Mouse (Mus musculus) kidney, adult 2 months (tissue): Measurements from ENCODE around the gene Bcr. TPM values are rescaled to one million over a fixed set of nuclear protein-coding genes. Genes with fewer than 3 reads are reported as not detected.

ENCODE experiments used
- DNase-seq: peaks from one replicate; pipeline ENCODE4 v3.0.0; 2021
- H3K27ac ChIP-seq: fragments of 200-500 bp; 2 replicates; pipeline ENCODE4 v1.5.1; 2012; ENCODE audit warnings: low read depth, low read length, control low read depth, inconsistent platforms; ENCODE audit not compliant: insufficient read depth
- H3K27me3 ChIP-seq: fragments of 200-500 bp; replicated peaks from 2 replicates; pipeline ENCODE4 v1.6.1; 2012; ENCODE audit warnings: mild to moderate bottlenecking, moderate library complexity, low read length, inconsistent platforms; ENCODE audit not compliant: control insufficient read depth, insufficient read depth
- H3K36me3 ChIP-seq: fragments of 200-500 bp; 2 replicates; pipeline ENCODE4 v1.6.1; 2012; ENCODE audit warnings: mild to moderate bottlenecking, moderate library complexity, low read length, inconsistent platforms; ENCODE audit not compliant: control insufficient read depth, insufficient read depth
- H3K4me1 ChIP-seq: fragments of 200-500 bp; 2 replicates; pipeline ENCODE4 v1.6.1; 2011; ENCODE audit warnings: low read length; ENCODE audit not compliant: control insufficient read depth, insufficient read depth
- H3K4me3 ChIP-seq: fragments of 200-500 bp; 2 replicates; pipeline ENCODE4 v1.5.1; 2011; ENCODE audit warnings: mild to moderate bottlenecking, low read depth, low read length, control low read depth; ENCODE audit not compliant: insufficient read depth
- CTCF ChIP-seq: fragments of 200-500 bp; conservative IDR thresholded peaks from 2 replicates; pipeline ENCODE4 v1.5.1; 2011; ENCODE audit warnings: low read depth, mild to moderate bottlenecking, control low read depth, low read length, moderate library complexity, mixed read lengths; ENCODE audit not compliant: insufficient read depth, insufficient read length
- POLR2A ChIP-seq: fragments of 200-500 bp; IDR thresholded peaks from one replicate; pipeline ENCODE4 v1.6.1; 2011; ENCODE audit warnings: low read depth, low read length, control low read depth
- WGBS: fragments of 180-500 bp; shearing (Covaris S2); methylation state at CpG from one replicate; pipeline ENCODE4 v1.1.7; 2018; 5-methylcytosine and 5-hydroxymethylcytosine counted together
- polyA plus RNA-seq: library from polyadenylated mRNA; depleted of rRNA; stranded (reverse); fragments of >200 nt; gene quantifications from 2 replicates; pipeline ENCODE4 v1.2.3, GENCODE M21; 2012

Gene Bcr
- polyA plus RNA-seq, 1 experiment = 28.7 TPM

DNA sequence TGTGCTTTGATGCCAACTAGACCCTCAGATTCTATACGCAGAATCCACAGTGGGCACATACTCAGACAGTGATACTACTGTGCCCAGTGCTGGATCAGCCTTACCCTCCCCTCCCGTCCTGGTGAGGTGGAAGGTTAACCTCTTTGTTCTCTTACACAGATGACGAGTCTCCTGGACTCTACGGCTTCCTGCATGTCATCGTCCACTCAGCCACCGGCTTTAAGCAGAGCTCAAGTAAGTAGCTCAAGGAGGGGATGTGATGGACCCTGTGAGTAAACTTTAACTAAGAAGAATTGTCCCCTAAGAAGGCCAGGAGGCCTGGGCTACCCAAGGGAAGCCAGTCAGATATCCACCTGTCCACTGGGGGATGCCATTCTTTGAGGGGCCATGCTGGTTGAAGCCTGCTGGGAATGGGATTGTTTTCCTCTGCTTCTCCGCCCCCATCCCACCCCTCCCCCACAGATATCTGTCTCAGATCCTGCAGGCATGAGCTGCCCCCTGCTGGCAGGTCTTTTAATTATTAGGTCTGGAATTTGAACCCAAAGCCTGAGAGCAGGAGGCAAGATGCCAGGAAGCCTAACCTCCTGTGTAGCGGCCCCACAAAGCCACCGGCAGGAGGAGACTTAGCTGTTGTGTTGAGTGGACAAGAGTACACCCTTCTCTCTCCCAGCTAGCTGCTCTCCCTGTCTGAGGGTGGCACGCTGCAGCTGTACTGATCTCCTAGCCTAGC, 99.9 kb downstream of the Bcr start:
- peaks cover 24% of the 10 kb centered on the region; the same call in 1 of the 2 replicates for H3K4me1 ChIP-seq
- no peak overlapping the region for H3K4me3 ChIP-seq
- H3K36me3 ChIP-seq = no peaks in the 10 kb centered on the region
- no peaks in the 10 kb centered on the region for H3K27me3 ChIP-seq
- peak; percentile 86 for DNase-seq
- peak overlapping the region; percentile 48 for H3K27ac ChIP-seq
- TF ChIP-seq CTCF = peak; percentile 39
- no peak for TF ChIP-seq POLR2A
- 45% methylated on average over 10 of the region's 10 CpGs for WGBS

DNA sequence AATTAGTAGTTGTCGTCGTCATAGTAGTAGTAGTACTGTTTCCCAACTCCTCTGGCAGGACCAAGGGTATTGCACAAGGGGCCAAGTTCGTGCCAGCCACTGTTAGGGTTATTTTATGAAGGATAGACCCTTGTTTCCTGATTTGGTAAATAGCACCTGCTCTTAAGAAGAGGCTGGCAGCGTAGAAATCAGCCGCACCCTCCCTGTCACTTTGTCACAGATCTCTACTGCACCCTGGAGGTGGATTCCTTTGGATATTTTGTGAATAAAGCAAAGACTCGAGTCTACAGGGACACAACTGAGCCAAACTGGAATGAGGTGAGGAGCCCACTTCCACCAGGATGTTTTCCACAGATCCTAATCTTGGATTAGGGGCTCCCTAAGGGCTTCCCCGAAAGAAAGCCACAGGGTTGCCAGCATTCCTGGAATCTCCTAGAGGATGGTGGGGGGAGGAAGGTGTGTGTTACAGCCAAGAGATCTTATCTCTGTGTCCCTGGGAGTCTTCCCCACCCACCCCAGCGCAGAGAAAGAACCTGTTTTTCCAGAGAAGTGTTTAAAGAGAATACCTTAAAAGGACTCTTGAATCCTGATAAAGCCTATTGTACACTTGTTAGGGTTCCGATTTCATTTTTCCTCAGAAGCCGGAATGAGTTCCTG, 105.6 kb downstream of the Bcr start:
- peaks cover 2% of the 10 kb centered on the region; the same call in 1 of the 2 replicates for H3K4me1 ChIP-seq
- WGBS = 74% methylated on average over 10 of the region's 10 CpGs
- DNase-seq = no peak
- H3K4me3 ChIP-seq = no peak overlapping the region
- H3K36me3 ChIP-seq = no peaks in the 10 kb centered on the region; the same call in 1 of the 2 replicates
- H3K27ac ChIP-seq = no peak overlapping the region
- TF ChIP-seq POLR2A (no peak), CTCF (no peak)
- H3K27me3 ChIP-seq = no peaks in the 10 kb centered on the region

DNA sequence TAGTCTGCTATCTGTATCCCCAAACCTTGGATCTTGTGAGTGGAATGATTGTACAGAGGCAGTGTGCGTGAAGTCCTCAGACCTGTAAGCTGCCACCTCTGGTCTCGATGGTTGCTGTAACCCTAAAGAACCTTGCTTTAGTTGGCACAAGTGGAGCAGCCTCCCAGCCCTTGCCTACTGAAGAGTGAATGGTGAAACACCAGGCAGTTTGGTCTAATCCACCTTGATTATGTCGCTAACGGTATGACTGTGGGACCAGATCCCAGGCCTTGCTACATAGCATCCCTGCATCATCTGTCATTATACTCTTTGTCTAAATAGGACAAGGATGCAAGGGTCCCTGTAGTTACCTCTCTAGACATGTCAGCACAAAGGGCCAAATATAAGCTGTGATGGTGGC, 106.2 kb downstream of the Bcr start:
- no peaks in the 10 kb centered on the region for H3K4me1 ChIP-seq
- TF ChIP-seq CTCF = no peak
- TF ChIP-seq POLR2A = no peak
- no peak overlapping the region for H3K27ac ChIP-seq
- no peak for DNase-seq
- H3K4me3 ChIP-seq = no peak overlapping the region
- no peaks in the 10 kb centered on the region; the same call in 1 of the 2 replicates for H3K36me3 ChIP-seq
- no peaks in the 10 kb centered on the region for H3K27me3 ChIP-seq
- 88% methylated on average over 4 of the region's 4 CpGs for WGBS

DNA sequence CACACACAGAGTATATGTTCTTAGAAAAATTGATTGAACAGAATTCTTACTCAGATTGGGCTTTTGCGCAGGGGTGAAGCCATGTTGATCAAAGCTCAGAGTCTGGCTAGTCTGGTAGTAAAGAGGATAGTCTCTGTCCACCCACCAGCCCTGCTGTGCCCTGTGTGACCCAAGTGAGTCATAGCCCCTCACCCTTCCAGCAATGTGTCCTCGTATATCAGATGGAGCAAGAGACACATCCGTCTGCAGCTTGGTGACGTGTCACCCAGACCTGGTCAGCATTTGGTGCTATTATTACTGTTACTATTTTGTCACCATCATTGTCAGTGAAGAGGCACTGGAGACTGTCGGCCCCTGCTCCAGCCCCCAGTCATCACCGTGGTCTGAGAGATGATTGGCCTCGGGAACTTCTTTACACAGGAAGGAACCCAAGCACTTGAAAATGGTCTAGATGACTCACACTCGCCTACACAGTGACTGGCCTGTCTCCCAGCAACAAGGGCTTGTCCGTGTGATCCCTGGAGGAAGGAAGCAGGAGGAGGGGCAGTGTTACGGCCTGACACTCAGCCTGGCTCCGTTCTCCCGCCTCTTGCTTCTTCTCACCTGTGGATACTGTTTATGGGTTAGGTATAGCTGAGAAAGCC, 109.9 kb downstream of the Bcr start:
- DNase-seq = peak; percentile 51
- H3K4me1 ChIP-seq = 0 out of 2 replicates have a peak, but pooled peaks cover 5% of the 10 kb centered on the region
- 52% methylated on average over 12 of the region's 12 CpGs for WGBS
- no peaks in the 10 kb centered on the region for H3K27me3 ChIP-seq
- H3K27ac ChIP-seq = no peak overlapping the region
- no peak overlapping the region for H3K4me3 ChIP-seq
- no peaks in the 10 kb centered on the region; the same call in 1 of the 2 replicates for H3K36me3 ChIP-seq
- TF ChIP-seq POLR2A (no peak), CTCF (no peak)

DNA sequence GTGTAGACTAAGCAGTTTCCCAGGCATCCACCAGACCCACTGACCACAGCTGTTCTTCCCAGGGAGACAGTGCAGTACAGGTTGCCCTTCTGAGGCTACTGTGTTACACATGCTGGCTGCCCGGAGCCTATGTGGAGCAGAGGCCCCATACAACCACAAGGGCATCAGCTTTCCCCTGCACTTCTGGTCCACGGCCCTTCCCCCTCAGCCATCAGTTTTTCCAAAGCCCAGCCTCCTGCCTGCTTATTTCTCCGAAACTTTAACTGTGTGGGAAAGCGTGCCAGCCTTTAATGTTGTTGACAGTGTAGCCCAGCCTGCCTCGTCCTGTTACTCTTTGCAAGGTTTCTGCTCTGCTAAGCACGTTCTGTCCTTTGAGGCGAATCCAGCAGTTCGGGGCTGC, 112.7 kb downstream of the Bcr start:
- no peak overlapping the region for H3K4me3 ChIP-seq
- H3K4me1 ChIP-seq = 0 out of 2 replicates have a peak, but pooled peaks cover 5% of the 10 kb centered on the region
- 38% methylated on average over 8 of the region's 8 CpGs for WGBS
- no peak for TF ChIP-seq CTCF
- TF ChIP-seq POLR2A = no peak
- peak; percentile 47 for DNase-seq
- H3K27me3 ChIP-seq = no peaks in the 10 kb centered on the region
- H3K36me3 ChIP-seq = no peaks in the 10 kb centered on the region; the same call in 1 of the 2 replicates
- peak overlapping the region; percentile 32 for H3K27ac ChIP-seq

DNA sequence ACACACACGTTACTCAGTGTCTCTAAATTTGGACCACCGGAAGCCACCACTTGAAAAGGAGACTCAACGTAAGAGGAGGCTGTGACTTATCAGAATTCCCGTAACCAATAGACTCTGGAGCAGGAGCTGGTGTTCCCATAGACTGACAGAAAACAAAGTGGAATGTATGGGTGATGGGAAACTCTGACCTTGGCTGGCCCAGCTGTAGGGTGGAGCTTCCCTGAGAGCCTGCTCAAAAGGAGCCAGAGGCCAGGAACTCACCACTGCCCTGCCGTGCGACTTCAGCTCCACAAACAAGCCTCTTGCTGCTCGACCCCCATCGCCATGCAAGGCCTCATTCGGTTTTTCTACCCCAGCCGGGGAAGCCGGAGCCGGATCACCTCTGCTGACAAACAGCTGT, 113.3 kb downstream of the Bcr start:
- TF ChIP-seq POLR2A = no peak
- TF ChIP-seq CTCF = no peak
- no peak for DNase-seq
- Histone ChIP-seq H3K4me1 (0 out of 2 replicates have a peak, but pooled peaks cover 5% of the 10 kb centered on the region), H3K27ac (no peak overlapping the region), H3K27me3 (no peaks in the 10 kb centered on the region), H3K36me3 (no peaks in the 10 kb centered on the region; the same call in 1 of the 2 replicates), H3K4me3 (no peak overlapping the region; the same call in 1 of the 2 replicates)
- WGBS = 63% methylated on average over 12 of the region's 12 CpGs
